ENCODE assay signal across 15 mouse cellular contexts in genomic region chr10:75705681-75706400, GRCm38 (mm10). TPM values are rescaled to one million over a fixed set of nuclear protein-coding genes. Genes with fewer than 3 reads are reported as not detected.
DNase-seq lines count a peak whose midpoint lies in the region; ATAC-seq and TF ChIP-seq lines count a peak whose summit lies in the region.
"Had no signal": no experiment of that assay in that cellular context is flagged by ENCODE, and none has a peak within 500 bp of the region (broad histone marks: within the 10 kb centered on the region; RNA-seq: fewer than 3 reads in every experiment).

No protein-coding gene starts in this region.

- no peak overlapping the region for H3K4me3 ChIP-seq in kidney, embryonic 15.5 days (replicated peaks)
- H3K4me3 ChIP-seq in MEL (ENCODE audit: control insufficient read depth in 1 of 2, insufficient read depth in 1 of 2, low read depth in 2 of 2, low read length in 2 of 2) = no peak overlapping the region
- no peak overlapping the region for H3K4me3 ChIP-seq in liver, embryonic 13.5 days (replicated peaks)
- H3K4me3 ChIP-seq in midbrain, embryonic 16.5 days (ENCODE audit: low read depth, low read length) = no peak overlapping the region
- no peak overlapping the region for H3K4me3 ChIP-seq in heart, embryonic 10.5 days
- H3K4me3 ChIP-seq: embryonic facial prominence, embryonic 10.5 days; forebrain, embryonic 13.5 days; hindbrain, embryonic 12.5 days had no signal

- TF ChIP-seq CTCF in MEL (IDR thresholded peaks at IDR 0.05 in 2 of 3, conservative IDR thresholded peaks at IDR 0.05 in 1 of 3; ENCODE audit: control insufficient read depth in 1 of 3, insufficient read depth in 1 of 3, low read depth in 2 of 3, low read length in 3 of 3, poor library complexity in 1 of 3, severe bottlenecking in 1 of 3) = no peak

- no peak overlapping the region for H3K9ac ChIP-seq in kidney, embryonic 15.5 days
- no peak overlapping the region for H3K9ac ChIP-seq in MEL (ENCODE audit: control insufficient read depth, low read depth, low read length, poor library complexity, severe bottlenecking)
- peak overlapping the region; percentile 68 for H3K9ac ChIP-seq in liver, embryonic 13.5 days
- no peak overlapping the region for H3K9ac ChIP-seq in midbrain, embryonic 16.5 days (ENCODE audit: low read depth, low read length)
- H3K9ac ChIP-seq: forebrain, embryonic 13.5 days; hindbrain, embryonic 12.5 days had no signal

- no peak overlapping the region for H3K4me2 ChIP-seq in kidney, embryonic 15.5 days
- peak overlapping the region; percentile 53 for H3K4me2 ChIP-seq in liver, embryonic 13.5 days
- H3K4me2 ChIP-seq in midbrain, embryonic 16.5 days (ENCODE audit: low read length) = no peak overlapping the region
- H3K4me2 ChIP-seq: hindbrain, embryonic 12.5 days had no signal

- 74% methylated on average over 7 of the region's 7 CpGs for WGBS in kidney, embryonic 15.5 days
- 31% methylated on average over 7 of the region's 7 CpGs for WGBS in liver, embryonic 13.5 days (ENCODE audit: insufficient replicate concordance)
- WGBS in midbrain, embryonic 16.5 days = 73% methylated on average over 7 of the region's 7 CpGs
- 75% methylated on average over 7 of the region's 7 CpGs for WGBS in heart, embryonic 10.5 days

- no peaks in the 10 kb centered on the region for H3K9me3 ChIP-seq in kidney, embryonic 15.5 days (replicated peaks)
- H3K9me3 ChIP-seq in MEL (replicated peaks; ENCODE audit: insufficient read depth, low read length) = no peaks in the 10 kb centered on the region
- no peaks in the 10 kb centered on the region for H3K9me3 ChIP-seq in liver, embryonic 13.5 days (replicated peaks)
- H3K9me3 ChIP-seq in midbrain, embryonic 16.5 days (replicated peaks; ENCODE audit: control insufficient read depth, low read length, poor library complexity, severe bottlenecking) = no peaks in the 10 kb centered on the region
- no peaks in the 10 kb centered on the region for H3K9me3 ChIP-seq in heart, embryonic 10.5 days
- H3K9me3 ChIP-seq: embryonic facial prominence, embryonic 10.5 days; forebrain, embryonic 13.5 days; hindbrain, embryonic 12.5 days had no signal

- peaks cover 48% of the 10 kb centered on the region for H3K36me3 ChIP-seq in kidney, embryonic 15.5 days
- peaks cover 5 to 19% of the 10 kb centered on the region in 2 experiments for H3K36me3 ChIP-seq in MEL (ENCODE audit: control insufficient read depth in 1 of 2, insufficient read depth in 2 of 2, low read length in 2 of 2)
- peaks cover 74% of the 10 kb centered on the region for H3K36me3 ChIP-seq in liver, embryonic 13.5 days
- H3K36me3 ChIP-seq in midbrain, embryonic 16.5 days (ENCODE audit: control insufficient read depth, insufficient read depth, low read length) = no peaks in the 10 kb centered on the region; the same call in 1 of the 2 replicates
- peaks cover 40% of the 10 kb centered on the region for H3K36me3 ChIP-seq in heart, embryonic 10.5 days

- ATAC-seq in kidney, embryonic 15.5 days (replicated peaks; ENCODE audit: low FRiP score) = peak; percentile 62; the same call in 1 of the 2 replicates
- ATAC-seq in liver, embryonic 13.5 days (ENCODE audit: low read depth) = peak; percentile 95
- ATAC-seq in midbrain, embryonic 16.5 days = no peak
- ATAC-seq: forebrain, embryonic 13.5 days had no signal

- H3K27ac ChIP-seq in kidney, embryonic 15.5 days = no peak overlapping the region
- no peak overlapping the region for H3K27ac ChIP-seq in MEL (ENCODE audit: control insufficient read depth, low read depth, low read length)
- H3K27ac ChIP-seq in liver, embryonic 13.5 days = peak overlapping the region; percentile 98
- H3K27ac ChIP-seq in midbrain, embryonic 16.5 days (ENCODE audit: low read length) = no peak overlapping the region
- no peak overlapping the region for H3K27ac ChIP-seq in heart, embryonic 10.5 days
- H3K27ac ChIP-seq: embryonic facial prominence, embryonic 10.5 days; hindbrain, embryonic 12.5 days had no signal

- TF ChIP-seq RAD21 in MEL (IDR thresholded peaks at IDR 0.05; ENCODE audit: low read depth, low read length) = no peak

- no peak for DNase-seq in kidney, postnatal 14 days
- DNase-seq in MEL (ENCODE audit: low read depth, low spot score) = peak; percentile 61
- peak; percentile 71 for DNase-seq in c-Kit-negative CD71-positive TER-119-positive erythroid progenitor cells, embryonic 14.5 days (ENCODE audit: low read depth, low spot score)
- peak; percentile 84 for DNase-seq in liver, embryonic 13.5 days
- DNase-seq in heart, embryonic 10.5 days (ENCODE audit: low spot score) = no peak
- no peak for DNase-seq in heart, postnatal 4 days
- DNase-seq: heart, adult 11 months; kidney, postnatal 10 days; midbrain, embryonic 14.5 days had no signal

- H3K27me3 ChIP-seq in kidney, embryonic 15.5 days = no peaks in the 10 kb centered on the region
- H3K27me3 ChIP-seq in MEL (ENCODE audit: control insufficient read depth in 1 of 2, insufficient read depth in 2 of 2, low read length in 2 of 2) = no peaks in the 10 kb centered on the region
- no peaks in the 10 kb centered on the region for H3K27me3 ChIP-seq in liver, embryonic 13.5 days
- H3K27me3 ChIP-seq in midbrain, embryonic 16.5 days (ENCODE audit: control insufficient read depth, insufficient read depth, low read depth, low read length) = no peaks in the 10 kb centered on the region
- H3K27me3 ChIP-seq in heart, embryonic 10.5 days (ENCODE audit: insufficient read depth, poor library complexity, severe bottlenecking) = no peaks in the 10 kb centered on the region
- H3K27me3 ChIP-seq: CH12.LX; forebrain, embryonic 13.5 days; hindbrain, embryonic 12.5 days had no signal

- H3K4me1 ChIP-seq in kidney, embryonic 15.5 days = peaks cover 3% of the 10 kb centered on the region; the same call in 1 of the 2 replicates
- peaks cover 0 to 15% of the 10 kb centered on the region in 2 experiments; a peak in 3 of 4 replicates for H3K4me1 ChIP-seq in MEL (ENCODE audit: control insufficient read depth in 1 of 2, insufficient read depth in 2 of 2, low read length in 2 of 2)
- H3K4me1 ChIP-seq in liver, embryonic 13.5 days (replicated peaks) = peaks cover 65% of the 10 kb centered on the region
- peaks cover 11% of the 10 kb centered on the region for H3K4me1 ChIP-seq in midbrain, embryonic 16.5 days (ENCODE audit: control insufficient read depth, insufficient read depth, low read length)
- H3K4me1 ChIP-seq in heart, embryonic 10.5 days = peaks cover 17% of the 10 kb centered on the region

- TF ChIP-seq POLR2A in MEL (IDR thresholded peaks at IDR 0.05; ENCODE audit: control insufficient read depth in 1 of 2, insufficient read depth in 1 of 2, low read depth in 1 of 2, low read length in 2 of 2, poor library complexity in 1 of 2) = no peak

- H3K79me2 ChIP-seq in MEL (ENCODE audit: control insufficient read depth, insufficient read depth, low read length, poor library complexity) = no peaks in the 10 kb centered on the region

- peak; percentile 83 to 87 for TF ChIP-seq EP300 in MEL (IDR thresholded peaks at IDR 0.05; ENCODE audit: low read depth in 1 of 2, low read length in 2 of 2)

TF ChIP-seq in MEL, 35 proteins besides CTCF, POLR2A, EP300 and RAD21:
- TF ChIP-seq CHD1 (IDR thresholded peaks at IDR 0.05; ENCODE audit: low read depth, low read length) (no peak), HCFC1 (IDR thresholded peaks at IDR 0.05; ENCODE audit: low read depth, low read length) (no peak), SIN3A (IDR thresholded peaks at IDR 0.05; ENCODE audit: low read length) (peak; percentile 89), RCOR1 (IDR thresholded peaks at IDR 0.05; ENCODE audit: low read depth, low read length) (peak; percentile 71), TBP (IDR thresholded peaks at IDR 0.05; ENCODE audit: low read depth, low read length) (no peak), MXI1 (IDR thresholded peaks at IDR 0.05; ENCODE audit: low read depth, low read length) (peak; percentile 38; the same call in 1 of the 2 replicates), BHLHE40 (IDR thresholded peaks at IDR 0.05; ENCODE audit: borderline replicate concordance, low read depth, low read length) (peak; percentile 95), TCF12 (IDR thresholded peaks at IDR 0.05; ENCODE audit: low read depth, low read length) (peak; percentile 90), TAL1 (IDR thresholded peaks at IDR 0.05; ENCODE audit: low read length) (peak; percentile 55), ETS1 (IDR thresholded peaks at IDR 0.05; ENCODE audit: low read depth, low read length) (peak; percentile 98), GATA1 (IDR thresholded peaks at IDR 0.05; ENCODE audit: low read depth, low read length) (peak; percentile 87), POLR2AphosphoS2 (IDR thresholded peaks at IDR 0.05; ENCODE audit: low read length) (0 out of 2 replicates have a peak, but pooled peaks have one; percentile 37)

RNA-seq across cellular contexts. Expression of gene Cabin1, which starts 58.3 kb away (rescaled TPM):
- 35.1 and 37.8 TPM in 2 replicates for polyA plus RNA-seq in kidney, embryonic 15.5 days (2015; fragmentation: Nextera tagmentation; extraction: Ambion mirVana)
- 27.2 and 28.2 TPM in 2 replicates for total RNA-seq in MEL (2012; rRNA removed)
- polyA plus RNA-seq in MEL (2012; ENCODE audit: insufficient read depth in 1 of 2, insufficient read length in 2 of 2, low read depth in 1 of 2, low replicate concordance in 2 of 2, missing spikeins in 1 of 2) = 100 to 1,000 TPM in 1 of 2 experiments, 10 to 100 TPM in 1; 54.9 to 115 TPM
- 15.4 and 16.6 TPM in 2 replicates for polyA plus RNA-seq in liver, embryonic 13.5 days (2015; fragmentation: Nextera tagmentation; extraction: Ambion mirVana)
- polyA plus RNA-seq in midbrain, embryonic 16.5 days (2015; fragmentation: Nextera tagmentation; extraction: Ambion mirVana) = 32.7 and 36.1 TPM in 2 replicates
- polyA plus RNA-seq in heart, embryonic 10.5 days (2016; fragmentation: Nextera tagmentation; extraction: Ambion mirVana) = 20.0 and 24.0 TPM in 2 replicates
- total RNA-seq in heart, postnatal 4 days (2021) = 10 to 100 TPM; 35.8 to 37.1 TPM

Comparison
In these comparisons a context has a peak if more than half of its experiments do, and no peak if none do; other contexts are left out.
1. DNase-seq: peak in MEL (single experiment), c-Kit-negative CD71-positive TER-119-positive erythroid progenitor cells, embryonic 14.5 days (single experiment) and liver, embryonic 13.5 days (single experiment); none in kidney, postnatal 14 days (single experiment), heart, embryonic 10.5 days (single experiment) and heart, postnatal 4 days (single experiment).